Mouse (Mus musculus) liver, postnatal 0 days (tissue): ENCODE results near the gene Defb23.

Experiments
- CTCF ChIP-seq: sonication (generic); IDR thresholded peaks from 2 replicates; pipeline ENCODE4 v1.5.1; 2016; ENCODE audit warnings: antibody characterized with exemption, low read depth
- EP300 ChIP-seq: IDR thresholded peaks from 2 replicates; pipeline ENCODE4 v1.6.1; 2016; ENCODE audit warnings: antibody characterized with exemption, low read depth, mild to moderate bottlenecking

- no peak for TF ChIP-seq EP300
- TF ChIP-seq CTCF, result no peak
These were observed 48.6 kb downstream of the Defb23 start for GRCm38 (mm10) chr2:152415786-152416185.
